Mouse (Mus musculus): ENCODE measurements around the gene Olfr641. TPM values are rescaled to one million over a fixed set of nuclear protein-coding genes. Genes with fewer than 3 reads are reported as not detected.

The Olfr641 gene
- total RNA-seq (2017), result not detected in 3 replicates

DNA sequence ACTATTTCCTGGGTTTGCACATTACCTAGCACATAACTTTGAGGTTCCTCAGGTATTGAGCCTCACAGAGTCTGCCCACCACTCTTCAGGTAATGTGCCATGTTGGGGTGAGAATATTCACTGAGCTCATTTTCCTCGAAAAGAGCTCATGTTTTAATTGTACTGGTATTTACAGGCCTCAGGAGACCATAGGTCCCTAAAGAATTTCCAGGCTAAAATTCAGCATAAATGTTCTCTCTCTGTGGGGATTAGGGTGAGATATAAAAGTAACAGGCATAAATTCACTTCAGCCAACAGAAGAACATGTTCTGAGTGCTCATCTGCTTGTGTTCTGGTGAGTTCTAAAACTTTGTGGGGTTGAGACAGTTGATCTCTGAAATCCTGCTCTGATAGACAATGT, at the start of gene Olfr641:
Olfr641 (plus strand) TSS at position 301 of the 400 bp plus-strand sequence.
- no peak for ATAC-seq (replicated peaks; ENCODE audit: insufficient number of reproducible peaks, low FRiP score, low TSS enrichment, poor library complexity, severe bottlenecking)

DNA sequence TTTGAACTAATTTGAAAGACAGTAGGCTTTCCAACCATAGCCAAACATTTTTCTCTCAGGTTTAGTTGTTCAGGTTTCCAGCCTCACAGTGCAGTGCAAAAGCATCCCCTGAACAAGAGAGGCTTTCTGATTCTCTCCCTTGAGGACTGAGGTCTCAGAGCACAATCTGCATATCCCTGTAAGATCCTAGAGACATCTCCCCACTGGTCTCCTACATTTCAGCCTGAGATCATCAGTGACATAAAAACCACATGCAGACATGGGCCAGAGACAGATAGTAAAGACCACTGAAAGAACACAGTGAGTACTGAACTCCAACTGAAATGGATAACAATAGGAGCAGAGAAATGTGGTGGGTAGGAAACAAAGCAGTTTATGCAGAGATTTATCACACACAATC, 36.8 kb upstream of the Olfr641 start, which contains the start of gene Olfr638:
Olfr638 (plus strand) TSS at position 301 of the 400 bp plus-strand sequence.
- ATAC-seq (replicated peaks; ENCODE audit: insufficient number of reproducible peaks, low FRiP score, low TSS enrichment, poor library complexity, severe bottlenecking), result no peak

DNA sequence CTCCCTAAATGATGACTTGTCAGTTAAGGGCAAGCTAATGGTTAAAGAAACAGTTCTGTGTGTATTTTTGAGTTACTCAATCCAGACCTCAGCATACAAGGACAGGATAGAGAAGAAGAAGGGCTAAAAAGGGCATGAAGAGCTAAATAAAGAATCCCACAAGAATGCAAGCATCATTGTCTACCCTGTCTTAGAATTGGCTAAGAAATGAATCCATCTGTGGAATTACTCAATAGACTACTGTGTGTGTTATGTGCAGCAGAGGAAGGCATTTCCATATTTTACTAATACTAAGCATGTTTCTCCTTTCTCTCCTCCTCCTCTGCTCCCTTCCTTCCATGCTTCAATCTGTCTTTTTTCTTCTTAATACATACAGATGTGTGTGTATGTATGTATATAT, 36.1 kb upstream of the Olfr641 start:
- ATAC-seq (replicated peaks; ENCODE audit: insufficient number of reproducible peaks, low FRiP score, low TSS enrichment, poor library complexity, severe bottlenecking), result no peak

DNA sequence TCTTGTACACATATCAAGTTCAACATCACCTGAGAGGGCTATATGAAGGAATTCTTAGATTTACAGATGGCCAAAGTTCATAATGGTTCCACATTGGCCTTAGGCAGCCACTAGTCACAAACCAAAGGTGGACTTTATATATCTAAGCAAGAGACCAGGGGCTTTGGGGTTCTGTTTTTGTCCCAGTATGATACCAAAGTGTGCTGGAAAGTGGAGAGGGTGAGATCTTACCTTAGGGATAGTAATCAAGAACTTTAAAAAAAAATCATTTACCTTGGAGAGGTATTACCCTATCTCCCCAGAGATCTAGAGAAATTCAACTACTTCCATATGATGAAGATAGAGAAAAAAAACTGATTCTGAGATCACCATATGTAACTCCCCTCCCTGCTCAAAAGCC, 18.0 kb upstream of the Olfr641 start, which contains the start of gene Olfr639:
Olfr639 (minus strand) TSS at position 101 of the 400 bp plus-strand sequence.
- no peak for ATAC-seq (replicated peaks; ENCODE audit: insufficient number of reproducible peaks, low FRiP score, low TSS enrichment, poor library complexity, severe bottlenecking)

DNA sequence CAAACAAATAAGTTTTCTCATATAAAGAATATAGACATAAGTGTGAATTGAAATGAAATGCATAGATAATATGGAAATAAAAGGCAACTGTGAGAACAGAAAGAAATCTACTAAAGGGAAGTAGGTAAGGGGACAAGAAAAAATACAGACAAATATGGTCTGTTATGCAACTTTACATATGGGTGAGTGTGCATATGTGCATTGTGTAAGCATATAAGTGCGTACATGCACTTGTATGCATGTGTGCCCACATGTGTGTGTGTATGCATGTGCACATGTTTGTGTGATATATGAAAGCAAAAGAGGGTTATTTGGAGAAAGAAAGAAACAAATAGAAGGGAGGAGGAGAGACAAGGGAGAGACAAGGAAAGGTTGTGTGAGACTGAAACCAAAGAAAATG, 16.3 kb upstream of the Olfr641 start:
- ATAC-seq (replicated peaks; ENCODE audit: insufficient number of reproducible peaks, low FRiP score, low TSS enrichment, poor library complexity, severe bottlenecking), result no peak

GRCm38 (mm10) chr7:104021651-104022050, 13.6 kb upstream of the Olfr641 start:
- no peak for ATAC-seq (replicated peaks; ENCODE audit: insufficient number of reproducible peaks, low FRiP score, low TSS enrichment, poor library complexity, severe bottlenecking)

DNA sequence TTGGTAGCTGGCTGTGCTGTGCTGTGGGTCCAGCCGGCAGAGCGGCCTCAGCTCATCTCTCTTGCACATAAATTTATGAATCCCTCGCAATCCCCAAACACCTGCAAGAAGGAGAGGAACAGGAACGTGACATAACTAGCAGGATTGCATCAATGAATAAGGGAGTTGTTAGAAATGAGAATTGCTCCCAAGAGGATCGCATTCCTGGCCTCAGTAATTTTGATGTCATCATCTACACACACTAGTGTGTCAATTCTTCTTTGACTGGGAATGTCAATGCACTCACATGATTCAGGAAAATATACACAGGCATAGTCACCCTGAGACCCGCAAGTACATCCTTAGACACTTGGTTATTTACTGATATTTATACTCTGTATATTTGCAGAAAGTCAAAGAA, 9.8 kb upstream of the Olfr641 start, which contains the start of gene Olfr640:
Olfr640 (minus strand) TSS at position 101 of the 400 bp plus-strand sequence.
- ATAC-seq (replicated peaks; ENCODE audit: insufficient number of reproducible peaks, low FRiP score, low TSS enrichment, poor library complexity, severe bottlenecking), result no peak

DNA sequence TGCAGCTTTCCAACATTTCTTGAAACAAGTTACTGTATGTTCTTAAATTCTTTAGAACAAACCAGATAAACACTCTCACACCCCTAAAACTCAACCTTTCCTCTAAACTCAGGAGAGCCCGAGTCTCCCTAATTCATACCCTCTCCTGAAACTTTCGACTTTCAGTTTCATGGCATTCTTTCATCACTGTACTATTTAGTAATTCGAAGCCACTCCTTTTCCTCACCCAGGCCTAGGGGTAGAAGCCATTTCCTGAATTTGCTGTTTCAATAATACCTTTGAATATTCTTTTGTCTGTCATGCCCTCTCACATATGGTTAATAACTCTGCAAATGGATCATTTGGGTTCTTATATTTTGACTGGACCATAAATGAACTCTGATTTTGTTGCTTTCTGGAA, 8.3 kb upstream of the Olfr641 start:
- no peak for ATAC-seq (replicated peaks; ENCODE audit: insufficient number of reproducible peaks, low FRiP score, low TSS enrichment, poor library complexity, severe bottlenecking)

DNA sequence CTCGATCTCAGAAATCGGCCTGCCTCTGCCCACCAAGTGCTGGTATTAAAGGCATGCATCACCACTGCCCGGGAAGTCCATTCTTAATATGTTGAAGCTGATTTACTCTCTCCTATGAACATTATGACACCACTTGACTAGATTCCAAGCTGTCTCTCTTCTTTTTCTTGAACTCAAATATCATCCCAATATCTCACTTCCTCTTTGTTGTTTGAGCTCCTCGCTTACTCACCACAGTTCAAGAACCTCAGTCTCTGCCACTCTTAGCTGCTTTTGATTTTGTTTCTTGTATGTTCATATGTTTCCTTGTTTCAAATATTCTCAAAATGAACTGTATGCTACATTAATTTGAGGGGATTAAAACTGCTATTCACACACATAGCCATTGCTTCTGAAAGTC, 15.5 kb downstream of the Olfr641 start:
- ATAC-seq (replicated peaks; ENCODE audit: insufficient number of reproducible peaks, low FRiP score, low TSS enrichment, poor library complexity, severe bottlenecking), result no peak

DNA sequence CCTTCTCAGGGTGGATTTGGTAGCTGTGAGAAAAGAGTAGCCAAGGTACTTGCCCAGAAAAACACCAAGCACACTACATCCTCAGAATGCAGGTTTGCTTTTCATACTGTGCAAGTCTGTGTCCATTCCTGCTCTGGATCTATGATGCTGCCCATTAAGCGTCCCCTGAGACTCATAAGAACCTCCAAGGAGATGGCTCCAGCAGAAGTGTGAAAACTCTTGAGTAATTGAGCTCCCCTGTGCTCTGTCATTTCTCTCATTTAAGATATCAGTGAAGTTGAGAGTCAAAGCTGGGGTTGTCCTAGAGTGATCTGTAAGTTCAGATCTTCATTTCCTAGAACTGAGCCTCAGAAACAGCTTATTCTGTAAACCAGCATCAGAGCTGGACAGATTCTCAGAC, 17.3 kb downstream of the Olfr641 start, which contains the start of gene Olfr642:
Olfr642 (minus strand) TSS at position 101 of the 400 bp plus-strand sequence.
- ATAC-seq (replicated peaks; ENCODE audit: insufficient number of reproducible peaks, low FRiP score, low TSS enrichment, poor library complexity, severe bottlenecking), result no peak

DNA sequence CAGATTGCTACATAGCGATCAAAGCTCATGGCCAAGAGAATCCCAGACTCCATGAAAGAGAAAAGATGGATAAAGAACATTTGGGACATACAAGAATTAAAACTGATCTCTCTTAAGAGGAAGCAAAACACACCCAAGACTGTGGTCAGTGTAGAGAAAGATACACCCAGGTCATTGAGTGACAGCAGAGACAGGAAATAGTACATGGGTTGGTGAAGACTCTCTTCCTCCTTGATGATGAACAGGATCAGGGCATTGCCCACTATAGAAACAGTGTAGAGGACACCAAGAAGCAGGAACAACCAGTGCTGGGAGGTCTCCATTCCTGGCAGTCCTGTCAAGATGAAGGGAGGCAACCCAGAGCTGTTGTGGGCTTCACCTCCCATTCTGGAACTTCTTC, 24.0 kb downstream of the Olfr641 start:
- no peak for ATAC-seq (replicated peaks; ENCODE audit: insufficient number of reproducible peaks, low FRiP score, low TSS enrichment, poor library complexity, severe bottlenecking)

- ATAC-seq (replicated peaks; ENCODE audit: insufficient number of reproducible peaks, low FRiP score, low TSS enrichment, poor library complexity, severe bottlenecking), result no peak
These were observed 26.1 kb downstream of the Olfr641 start, which contains the start of gene 4930516K23Rik for GRCm38 (mm10) chr7:104061345-104061744. Gene 4930516K23Rik, minus strand, starts transcription at chr7:104061445.

DNA sequence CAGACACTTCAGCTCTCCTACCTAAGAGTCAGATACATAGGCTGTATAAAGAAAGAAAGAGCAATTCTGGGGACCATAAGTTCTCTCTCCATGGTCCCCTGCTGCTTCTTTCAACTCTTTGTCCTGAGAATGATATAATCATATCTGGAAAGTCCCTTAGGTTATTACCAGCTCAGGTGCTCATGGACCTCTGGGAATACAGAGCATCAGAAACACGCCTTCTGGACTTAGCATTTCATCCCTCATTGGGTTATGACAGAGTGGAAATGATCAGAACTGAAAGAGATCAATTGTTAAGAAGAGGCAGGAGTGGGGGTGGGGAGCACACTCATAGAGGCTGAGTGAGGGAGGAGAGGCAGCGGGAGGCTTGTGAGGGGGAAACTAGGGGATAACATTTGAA, 36.5 kb downstream of the Olfr641 start, which contains the start of gene Olfr644:
Olfr644 (minus strand) TSS at position 101 of the 400 bp plus-strand sequence.
- no peak for ATAC-seq (replicated peaks; ENCODE audit: insufficient number of reproducible peaks, low FRiP score, low TSS enrichment, poor library complexity, severe bottlenecking)

DNA sequence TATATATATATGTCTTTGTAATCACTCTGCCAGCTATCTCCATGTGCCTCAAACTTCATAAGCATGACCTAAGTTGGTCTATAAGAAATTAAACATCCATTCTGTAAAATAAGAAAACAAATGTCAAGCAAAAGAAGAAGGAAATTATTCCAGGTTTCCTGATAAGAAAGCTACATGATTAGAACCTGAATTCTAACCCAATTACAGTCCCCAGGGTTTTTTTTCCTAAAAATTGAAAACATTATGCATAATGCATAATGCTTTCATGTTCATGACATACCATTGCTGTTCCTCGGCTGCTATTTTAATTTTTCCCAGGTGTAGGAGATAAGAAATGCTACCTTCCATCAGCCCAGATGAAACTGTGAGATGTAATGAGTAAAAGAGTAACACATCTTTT, 50.1 kb downstream of the Olfr641 start, which contains the start of gene Olfr645:
Olfr645 (minus strand) TSS at position 101 of the 400 bp plus-strand sequence.
- no peak for ATAC-seq (replicated peaks; ENCODE audit: insufficient number of reproducible peaks, low FRiP score, low TSS enrichment, poor library complexity, severe bottlenecking)

Other genes with a start within 250 kb of the Olfr641 start
- gene Olfr67, start 243.6 kb upstream of the Olfr641 start, total RNA-seq (2017), result not detected in 3 replicates
- 142 to 1,259 TPM (median 1,026 TPM) in 3 replicates for gene Hbb-bt, start 221.4 kb upstream of the Olfr641 start, total RNA-seq (2017)
- 710 to 7,610 TPM (median 7,195 TPM) in 3 replicates for gene Hbb-bs, start 207.3 kb upstream of the Olfr641 start, total RNA-seq (2017)
- not detected in 3 replicates for gene Hbb-bh2, start 194.9 kb upstream of the Olfr641 start, total RNA-seq (2017)
- not detected in 3 replicates for gene Hbb-bh1, start 192.3 kb upstream of the Olfr641 start, total RNA-seq (2017)
- not detected in 3 replicates for gene Hbb-y, start 182.2 kb upstream of the Olfr641 start, total RNA-seq (2017)
- gene Olfr66, start 149.2 kb upstream of the Olfr641 start, total RNA-seq (2017), result not detected in 3 replicates
- not detected in 3 replicates for gene Olfr64, start 141.0 kb upstream of the Olfr641 start, total RNA-seq (2017)
- not detected in 3 replicates for gene Olfr65, start 132.0 kb upstream of the Olfr641 start, total RNA-seq (2017)
- gene Olfr631, start 106.6 kb upstream of the Olfr641 start, total RNA-seq (2017), result not detected in 3 replicates
- not detected in 3 replicates for gene Olfr632, start 101.1 kb upstream of the Olfr641 start, total RNA-seq (2017)
- not detected in 3 replicates for gene Olfr633, start 91.0 kb upstream of the Olfr641 start, total RNA-seq (2017)
- gene Olfr635, start 64.3 kb upstream of the Olfr641 start, total RNA-seq (2017), result 0.11 TPM in 1 of 3 replicates, not detected in the others
- gene Olfr638, start 36.7 kb upstream of the Olfr641 start, total RNA-seq (2017), result not detected in 3 replicates
- not detected in 3 replicates for gene Olfr639, start 18.1 kb upstream of the Olfr641 start, total RNA-seq (2017)
- gene Olfr640, start 9.9 kb upstream of the Olfr641 start, total RNA-seq (2017), result not detected in 3 replicates
- not detected in 3 replicates for gene Olfr642, start 17.2 kb downstream of the Olfr641 start, total RNA-seq (2017)
- not detected in 3 replicates for gene 4930516K23Rik, start 26.0 kb downstream of the Olfr641 start, total RNA-seq (2017)
- not detected in 3 replicates for gene Olfr644, start 36.4 kb downstream of the Olfr641 start, total RNA-seq (2017)
- not detected in 3 replicates for gene Olfr645, start 50.0 kb downstream of the Olfr641 start, total RNA-seq (2017)
- not detected in 3 replicates for gene Olfr646, start 69.4 kb downstream of the Olfr641 start, total RNA-seq (2017)
- not detected in 3 replicates for gene Ubqln5, start 94.4 kb downstream of the Olfr641 start, total RNA-seq (2017)
- gene Olfr643, start 102.0 kb downstream of the Olfr641 start, total RNA-seq (2017), result not detected in 3 replicates
- 0.21 TPM in 1 of 3 replicates, not detected in the others for gene Ubqln3, start 107.8 kb downstream of the Olfr641 start, total RNA-seq (2017)
- gene Ubqlnl, start 115.1 kb downstream of the Olfr641 start, total RNA-seq (2017), result not detected in 3 replicates
- not detected in 3 replicates for gene Olfm5, start 129.4 kb downstream of the Olfr641 start, total RNA-seq (2017)
- gene Olfr648, start 147.9 kb downstream of the Olfr641 start, total RNA-seq (2017), result not detected in 3 replicates
- gene Olfr649, start 160.5 kb downstream of the Olfr641 start, total RNA-seq (2017), result not detected in 3 replicates
- gene Trim6, start 183.3 kb downstream of the Olfr641 start, total RNA-seq (2017), result 0.21 to 1.6 TPM in 2 of 3 replicates, not detected in the other
- gene Trim34a, start 209.0 kb downstream of the Olfr641 start, total RNA-seq (2017), result 41.8 to 60.5 TPM (median 42.8 TPM) in 3 replicates